Mouse (Mus musculus) ES-E14 (cell line): ENCODE data around the gene Rab14.

Experiments
- CHD2 ChIP-seq: IDR thresholded peaks from 2 replicates; pipeline ENCODE4 v1.6.1; 2014; ENCODE audit warnings: mild to moderate bottlenecking, low read depth, low read length, inconsistent platforms
- MAFK ChIP-seq: IDR thresholded peaks from 2 replicates; pipeline ENCODE4 v1.6.1; 2014; ENCODE audit warnings: mild to moderate bottlenecking, low read depth, low read length, inconsistent platforms; ENCODE audit not compliant: insufficient read depth
- ZNF384 ChIP-seq: IDR thresholded peaks from 2 replicates; pipeline ENCODE4 v1.6.1; 2012; ENCODE audit warnings: low read depth, low read length, inconsistent platforms

DNA sequence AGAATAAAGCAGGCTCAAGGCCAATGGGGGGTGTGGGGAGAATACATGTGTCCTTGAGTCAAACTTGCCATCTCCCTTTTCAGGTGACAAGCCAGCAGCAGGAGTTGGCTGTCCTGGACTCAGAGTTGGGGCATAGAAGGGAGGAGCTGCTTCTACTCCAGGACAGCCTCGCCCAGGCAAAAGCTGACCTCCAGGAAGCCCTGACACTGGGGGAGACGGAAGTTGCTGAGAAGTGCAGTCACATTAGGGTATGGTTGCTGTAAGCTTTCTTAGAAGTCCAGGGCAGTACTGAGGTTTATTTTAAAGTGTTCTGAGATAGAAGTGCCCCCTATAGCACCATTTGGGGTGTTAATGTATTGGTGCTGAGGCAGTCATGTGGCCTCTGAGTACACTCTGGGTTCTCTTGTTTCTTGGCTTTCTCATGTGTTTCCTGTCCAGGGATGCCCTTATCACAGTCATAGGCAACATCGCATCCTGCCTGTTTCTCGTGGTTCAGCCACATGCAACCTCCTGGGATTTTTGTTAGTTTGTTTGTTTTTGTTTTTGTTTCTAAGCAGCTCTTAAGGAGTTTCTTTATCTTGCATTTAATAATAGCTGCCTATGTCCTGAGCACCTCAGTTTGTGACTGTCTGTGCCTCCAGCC lies 39.0 kb downstream of the Rab14 start:
- TF ChIP-seq ZNF384 = no peak
- no peak for TF ChIP-seq CHD2
- TF ChIP-seq MAFK = no peak
